Mouse (Mus musculus) CD8-positive naive resting alpha-beta T cell, adult 2 months (primary cell): ENCODE results near the gene Pkn3.
A peak's percentile ranks its signal among the peaks of the same experiment; 100 is the strongest.

Source experiments
- DNase-seq, 2 experiments: peaks; one replicate each; pipeline ENCODE4 v3.0.0; 2022; ENCODE audit warnings: low read depth in 2 of 2, low spot score in 2 of 2

Gene Pkn3

DNA sequence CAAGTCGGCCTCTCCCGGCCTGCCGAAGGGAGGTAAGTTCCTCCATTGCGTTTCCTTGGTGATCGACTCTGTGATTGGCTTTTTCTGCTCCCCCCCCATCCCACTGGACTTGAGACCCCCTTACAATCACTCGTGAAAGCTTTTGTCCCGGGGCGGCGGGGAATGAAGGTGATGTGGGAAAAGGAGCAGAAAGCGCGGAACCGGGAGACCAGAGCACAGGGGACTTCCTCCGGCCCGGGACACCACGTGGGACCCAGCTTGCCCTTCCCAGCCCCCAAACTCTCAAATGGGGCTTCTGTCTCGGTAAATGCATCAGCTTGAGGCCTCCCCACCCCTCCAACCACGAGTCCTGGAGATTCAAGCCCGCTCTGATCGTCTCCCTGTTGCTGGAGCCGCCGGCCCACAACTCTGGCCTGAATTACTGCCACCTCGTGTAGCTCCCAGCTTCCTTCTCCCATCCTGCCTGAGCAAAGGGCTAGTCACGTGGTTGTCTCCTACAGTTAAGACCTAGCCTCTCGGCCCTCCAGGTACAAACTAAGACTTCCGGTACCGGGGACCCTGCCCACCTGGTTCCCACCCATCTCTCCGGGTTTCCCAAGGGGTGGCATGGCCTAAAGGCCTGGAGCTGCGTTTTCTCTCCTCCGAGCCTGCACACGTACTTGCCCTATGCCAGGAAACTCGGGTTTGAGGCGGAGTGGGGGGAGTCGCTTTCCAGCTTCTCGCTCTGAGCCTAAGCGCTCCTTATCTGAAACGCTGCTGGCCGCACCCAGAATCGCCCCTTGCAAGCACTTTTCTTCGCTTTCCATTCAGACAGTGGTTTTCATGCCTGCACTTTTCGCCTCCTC lies 15.0 kb upstream of the Pkn3 start:
- DNase-seq = peak in 1 of 2 experiments; percentile 24

DNA sequence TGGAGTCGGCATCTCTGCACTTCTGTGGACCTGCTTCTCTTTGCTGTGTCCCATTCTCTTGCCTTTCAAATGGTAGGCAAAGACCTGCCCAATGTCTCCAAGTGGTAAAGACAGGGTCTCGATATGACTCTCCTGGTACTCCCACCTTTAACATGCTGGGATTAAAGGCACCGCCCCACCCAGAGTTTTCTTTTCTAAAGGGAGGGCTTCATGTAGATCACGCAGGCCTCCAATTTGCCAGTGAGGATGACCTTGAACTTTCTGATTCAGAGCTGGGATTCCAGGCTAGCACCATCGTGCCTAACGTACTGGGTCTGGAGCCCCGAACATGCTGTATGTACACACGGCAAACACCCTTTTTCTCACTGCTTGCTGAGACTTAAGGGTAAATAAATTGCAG lies 14.2 kb upstream of the Pkn3 start:
- no peak for DNase-seq

DNA sequence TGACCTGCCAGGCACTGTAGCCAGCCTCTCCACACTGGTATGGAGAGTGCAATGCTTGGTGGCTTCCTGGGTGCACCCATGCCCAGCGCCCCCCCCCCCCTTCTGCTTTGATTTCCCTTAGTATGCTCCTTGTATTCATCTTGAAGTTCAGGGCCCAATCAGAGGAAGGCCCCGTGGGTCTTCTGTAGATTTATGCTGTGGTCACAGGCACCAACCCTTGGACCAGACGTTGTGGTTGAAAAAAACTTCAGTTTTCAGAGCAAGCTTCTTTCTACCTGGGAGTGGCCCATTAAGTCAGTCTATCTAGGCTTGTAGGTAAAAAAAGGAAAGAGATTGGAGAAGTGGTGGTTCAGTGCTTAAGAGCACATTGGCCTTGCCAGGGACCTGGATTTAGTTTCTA lies 13.7 kb upstream of the Pkn3 start:
- no peak for DNase-seq

DNA sequence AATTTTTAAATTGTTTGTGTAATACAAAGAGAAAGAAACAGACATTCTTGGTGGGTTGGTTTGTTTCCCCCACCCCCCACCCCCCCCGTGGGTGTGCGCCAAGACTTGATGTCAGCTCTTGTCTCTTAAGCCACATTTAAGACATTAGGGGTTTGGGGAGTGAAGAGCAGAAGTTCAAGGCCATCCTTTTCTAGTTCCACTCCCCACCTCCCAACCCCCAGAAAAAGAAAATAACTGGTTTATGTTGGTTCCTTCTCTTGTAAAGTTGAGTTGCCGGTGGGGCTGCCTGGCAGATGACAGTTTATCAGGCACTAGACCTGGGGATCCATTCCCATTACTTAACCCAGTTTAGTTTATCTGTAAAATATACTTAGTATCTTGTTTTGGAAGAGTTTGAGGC lies 13.2 kb upstream of the Pkn3 start:
- DNase-seq = no peak

DNA sequence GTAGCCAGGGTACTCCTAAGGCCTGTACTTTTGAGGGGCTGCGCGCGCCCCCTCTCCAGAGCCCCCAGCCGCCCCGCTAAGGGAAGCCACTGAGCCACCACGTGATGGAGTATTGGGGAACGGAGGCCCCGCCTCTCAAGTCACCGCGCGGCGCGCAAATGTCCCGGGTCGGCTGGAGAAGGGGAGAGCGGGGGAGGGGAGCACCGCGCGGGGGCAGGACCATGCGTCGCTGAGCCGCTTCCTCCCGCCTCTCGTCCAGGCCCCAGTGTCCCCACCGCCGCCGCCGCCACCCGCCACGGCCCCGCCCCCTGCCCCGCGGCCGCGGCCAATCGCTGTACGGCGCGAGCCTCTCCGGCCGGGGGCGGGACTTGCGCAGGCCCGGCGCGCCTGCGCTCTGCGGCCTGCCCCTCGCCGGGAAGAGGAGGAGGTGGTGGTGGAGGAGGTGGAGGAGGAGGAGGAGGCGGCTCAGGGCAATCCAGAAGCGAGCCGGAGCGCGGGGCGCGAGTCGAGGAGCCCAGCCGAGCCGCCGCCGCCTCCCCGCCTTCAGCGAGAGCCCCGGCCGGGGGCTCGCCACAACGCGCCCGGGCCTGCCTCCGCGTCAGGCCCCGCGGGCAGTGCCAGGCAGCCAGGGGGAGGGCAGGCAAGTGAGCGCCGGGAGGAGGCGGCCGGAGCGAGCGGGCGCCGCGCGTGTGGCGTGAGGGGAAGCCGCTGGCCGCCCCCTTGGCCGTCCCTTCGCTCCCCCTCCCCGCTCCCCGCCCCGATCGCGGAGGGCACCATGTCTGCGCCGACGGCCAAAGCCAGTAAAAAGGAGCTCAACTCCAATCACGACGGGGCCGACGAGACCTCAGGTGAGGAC lies 11.2 kb upstream of the Pkn3 start:
- peak; percentile 78 to 82 for DNase-seq

- peak; percentile 32 to 35 for DNase-seq
These were observed 10.2 kb upstream of the Pkn3 start for GRCm38 (mm10) chr2:30067031-30067888.

- no peak for DNase-seq
These were observed 9.5 kb upstream of the Pkn3 start for GRCm38 (mm10) chr2:30067962-30068361.

DNA sequence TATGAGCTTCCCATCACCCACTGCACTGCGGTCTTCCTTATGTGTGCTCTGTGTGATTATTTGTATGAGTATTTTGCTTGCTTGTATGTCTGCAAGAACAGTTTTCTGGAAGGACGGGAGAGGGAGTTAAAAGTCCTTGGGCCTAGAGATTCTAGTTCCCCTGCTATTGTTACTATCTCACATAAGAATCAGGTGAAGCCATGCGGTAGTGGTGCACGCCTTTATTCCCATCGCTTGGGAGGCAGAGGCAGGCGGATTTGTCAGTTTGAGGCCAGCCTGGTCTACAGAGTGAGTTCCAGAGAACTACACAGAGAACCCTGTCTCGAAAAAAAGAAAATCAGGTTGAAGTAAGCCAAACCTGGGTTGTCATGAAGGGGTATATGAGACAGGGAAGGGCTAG lies 4.6 kb upstream of the Pkn3 start:
- no peak for DNase-seq

DNA sequence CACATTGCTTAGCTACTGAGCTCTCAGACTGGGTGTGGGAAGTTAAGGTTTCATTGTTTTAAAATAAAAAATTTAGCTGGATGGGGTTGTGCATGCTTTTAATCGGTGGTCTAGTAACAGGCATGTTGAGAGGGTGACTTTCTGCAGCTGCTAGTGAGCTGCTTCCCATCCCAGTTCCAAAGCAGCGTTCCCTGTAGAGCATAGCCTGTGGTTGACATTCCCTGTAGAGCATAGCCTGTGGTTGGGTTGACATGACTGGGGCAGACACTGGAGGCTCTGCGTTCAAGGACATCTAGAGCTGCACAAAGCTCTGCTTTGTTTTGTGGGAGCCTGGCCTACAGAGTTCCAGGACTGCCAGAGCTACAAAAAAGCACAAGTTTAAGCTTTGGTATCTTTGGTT lies 4.2 kb upstream of the Pkn3 start:
- no peak for DNase-seq

GRCm38 (mm10) chr2:30075625-30076024 lies 1.9 kb upstream of the Pkn3 start:
- DNase-seq = no peak

DNA sequence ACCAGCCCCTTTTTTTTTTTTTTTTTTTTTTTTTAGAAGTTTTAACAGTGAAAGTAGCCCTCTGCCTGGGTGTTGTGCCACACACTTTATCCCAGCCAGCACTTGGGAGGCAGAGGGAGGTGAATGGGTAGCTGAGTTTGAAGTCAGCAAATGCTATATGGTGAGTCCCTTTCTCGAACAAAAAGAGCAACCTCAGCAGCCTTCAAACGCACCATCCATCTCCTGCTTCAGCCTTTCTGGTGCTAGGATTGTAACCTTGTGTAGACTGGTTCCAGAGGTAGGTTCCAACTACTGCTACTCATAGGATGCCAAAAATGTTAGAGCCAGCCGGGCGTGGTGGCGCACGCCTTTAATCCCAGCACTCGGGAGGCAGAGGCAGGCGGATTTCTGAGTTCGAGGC lies 1.0 kb upstream of the Pkn3 start:
- DNase-seq = no peak

DNA sequence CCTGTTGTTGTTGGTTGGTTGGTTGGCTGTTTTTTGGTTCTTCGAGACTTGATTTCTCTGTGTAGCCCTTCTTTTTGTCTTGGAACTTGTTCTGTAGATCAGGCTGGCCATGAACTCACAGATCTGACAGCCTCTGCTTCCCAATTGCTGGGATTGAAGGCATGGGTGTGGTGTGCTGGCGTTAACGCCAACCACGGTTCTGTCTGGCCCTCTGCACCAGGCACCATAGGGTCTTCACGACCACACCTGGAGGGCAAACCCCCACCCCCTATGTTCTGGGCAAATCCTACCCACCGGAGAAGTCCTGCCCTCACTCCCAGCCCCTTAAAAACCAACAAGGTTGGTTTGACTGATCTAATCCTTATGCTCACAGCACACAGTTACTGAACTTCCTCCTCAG lies 525 bp upstream of the Pkn3 start:
- DNase-seq = no peak

DNA sequence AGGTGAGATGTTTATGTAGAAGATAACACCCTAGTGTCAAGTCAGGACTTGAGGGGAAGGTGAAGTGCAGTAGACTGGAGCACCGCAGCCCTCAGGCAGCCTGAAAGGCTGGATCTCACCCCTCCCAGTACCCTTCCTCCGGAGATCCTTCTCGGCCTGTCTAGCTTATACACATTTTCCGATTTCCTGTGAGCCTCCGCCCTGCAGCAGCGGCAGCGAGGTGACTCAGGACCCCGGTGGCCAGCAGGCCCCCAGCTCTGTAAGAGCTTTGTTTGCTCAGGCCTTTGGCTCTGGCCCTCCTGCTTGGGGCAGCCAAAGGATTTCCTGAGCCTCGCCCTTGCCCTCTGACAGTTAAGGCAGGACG lies 847 bp downstream of the Pkn3 start:
- DNase-seq = no peak

GRCm38 (mm10) chr2:30078760-30079159 lies 1.3 kb downstream of the Pkn3 start:
- DNase-seq = no peak

- DNase-seq = no peak
These were observed 2.8 kb downstream of the Pkn3 start for GRCm38 (mm10) chr2:30080181-30080800.

DNA sequence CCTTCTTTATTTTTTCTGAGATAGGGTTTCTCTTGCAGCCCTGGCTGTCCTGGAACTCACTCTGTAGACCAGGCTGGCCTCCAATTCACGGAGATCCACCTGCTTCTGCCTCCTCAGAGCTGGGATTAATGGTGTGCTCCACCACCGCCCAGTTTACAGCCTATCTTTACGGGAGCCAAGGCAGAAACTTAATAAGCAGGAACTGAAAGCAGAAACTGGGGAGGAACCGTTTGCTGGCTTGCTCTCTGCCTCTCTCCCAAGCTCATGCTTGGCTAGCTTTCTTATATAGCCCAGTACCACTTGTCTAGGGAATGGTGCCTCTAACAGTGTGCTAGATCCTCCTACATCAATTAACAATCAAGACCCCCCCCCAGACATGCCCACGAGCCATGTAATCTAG lies 6.6 kb downstream of the Pkn3 start:
- no peak for DNase-seq

DNA sequence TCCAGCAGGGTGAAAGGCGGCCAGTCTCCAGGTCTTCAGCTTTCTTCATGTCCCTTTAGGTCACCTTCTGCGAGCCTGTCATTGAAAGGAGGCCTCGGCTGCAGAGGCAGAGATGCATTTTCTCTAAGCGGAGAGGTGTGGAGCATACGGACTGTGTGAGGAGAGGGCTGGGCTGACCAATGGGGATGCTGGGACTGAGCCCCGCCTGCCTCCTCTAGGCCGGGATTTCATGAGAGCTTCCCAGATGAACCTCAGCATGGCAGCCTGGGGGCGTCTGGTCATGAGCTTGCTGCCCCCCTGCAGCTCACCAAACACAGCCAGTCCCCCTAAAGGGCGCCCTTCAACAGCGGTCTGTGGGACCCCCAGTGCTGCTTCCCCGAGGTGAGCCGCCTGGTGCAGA lies 7.1 kb downstream of the Pkn3 start:
- DNase-seq = no peak

DNA sequence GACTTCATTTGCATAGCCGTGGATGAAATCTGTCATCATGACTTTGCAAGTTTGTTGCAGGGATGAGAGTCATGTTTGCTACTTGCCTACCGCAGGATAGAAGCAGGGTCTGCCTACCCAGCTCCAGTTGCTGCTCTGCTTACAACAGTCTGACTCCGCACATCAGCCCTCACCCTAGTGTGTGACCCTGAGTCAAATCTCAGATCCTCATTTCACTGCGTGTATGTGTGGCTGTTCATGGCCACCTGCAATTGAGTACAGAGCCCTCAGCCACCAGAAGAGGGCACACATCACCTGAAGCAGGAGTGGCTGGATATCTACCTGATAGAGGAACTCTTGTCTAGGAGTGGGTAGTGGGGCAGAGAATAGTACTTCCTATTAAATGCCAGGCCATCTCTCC lies 9.8 kb downstream of the Pkn3 start:
- no peak for DNase-seq

DNA sequence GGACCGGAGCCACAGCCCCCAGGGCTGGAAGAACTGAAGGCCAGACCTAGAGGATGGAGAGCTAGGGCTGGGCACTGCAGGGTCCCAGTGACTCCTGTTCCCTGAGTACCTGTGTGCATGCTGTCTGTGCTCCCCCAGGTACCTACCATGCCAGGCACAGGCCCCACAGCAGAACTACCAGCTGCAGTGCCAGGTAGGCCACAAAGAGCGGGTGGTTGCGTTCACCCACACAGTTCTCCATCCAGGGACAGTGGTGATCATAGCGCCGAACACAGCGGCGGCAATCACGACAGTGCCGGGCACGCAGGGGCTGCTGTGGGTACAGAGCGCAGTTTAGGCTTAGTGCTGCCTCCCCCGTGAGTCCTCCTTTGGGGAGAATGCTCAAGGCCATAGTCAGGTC lies 14.0 kb downstream of the Pkn3 start:
- DNase-seq = no peak

DNA sequence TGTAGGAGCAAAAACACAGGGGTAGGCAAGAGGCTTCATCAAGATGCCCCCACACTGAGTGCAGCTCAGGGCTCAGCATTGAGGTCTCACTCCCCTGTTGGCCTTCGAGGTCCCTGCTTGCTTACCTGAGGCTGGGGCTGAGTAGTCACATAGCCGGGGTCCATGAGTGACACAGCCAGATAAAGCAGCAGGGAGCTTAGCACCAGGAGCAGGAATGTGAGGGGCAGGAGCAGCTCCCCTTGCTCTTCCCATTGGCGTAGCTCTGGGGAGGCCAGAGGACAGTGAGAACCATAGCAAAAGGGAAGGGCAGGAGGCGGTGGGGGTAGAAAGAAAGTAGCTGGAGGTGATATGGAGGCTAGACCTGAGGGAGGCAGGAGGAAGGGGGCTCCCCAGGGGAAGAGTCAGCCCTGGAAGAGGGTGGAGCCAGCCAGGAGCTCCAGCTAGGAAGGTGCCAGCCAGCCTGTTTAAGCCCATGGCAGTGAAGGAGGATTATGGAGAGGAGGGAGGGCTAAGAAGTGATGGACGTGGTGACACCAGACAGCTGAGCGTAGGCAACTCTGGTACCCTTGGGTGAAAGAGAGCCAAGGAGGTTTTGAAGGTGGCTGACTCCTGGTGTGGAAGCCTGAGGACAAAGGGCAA lies 14.9 kb downstream of the Pkn3 start:
- no peak for DNase-seq
